Mouse (Mus musculus): ENCODE results near the gene Cttnbp2. TPM values are rescaled to one million over a fixed set of nuclear protein-coding genes. Genes with fewer than 3 reads are reported as not detected.

The Cttnbp2 gene
- polyA plus RNA-seq, 1 experiment from 2014 or later = 0.88 TPM

- WGBS (ENCODE audit: insufficient replicate concordance) = 70% methylated on average over 5 of the region's 5 CpGs
- Histone ChIP-seq H3K4me3 (ENCODE audit: low read depth, low read length) (no peak overlapping the region), H3K4me2 (ENCODE audit: low read depth, low read length) (no peak overlapping the region), H3K27me3 (ENCODE audit: insufficient read depth, low read length) (no peaks in the 10 kb centered on the region), H3K9ac (replicated peaks) (no peak overlapping the region), H3K9me3 (ENCODE audit: low read length) (no peaks in the 10 kb centered on the region), H3K4me1 (ENCODE audit: insufficient read depth) (no peaks in the 10 kb centered on the region), H3K36me3 (replicated peaks; ENCODE audit: insufficient read depth, low read length) (no peaks in the 10 kb centered on the region), H3K27ac (ENCODE audit: low read depth) (no peak overlapping the region)
- DNase-seq = no peak
- TF ChIP-seq EP300 (IDR thresholded peaks at IDR 0.05; ENCODE audit: low read depth) (no peak), CTCF (IDR thresholded peaks at IDR 0.05; ENCODE audit: low read depth) (no peak)
- ATAC-seq = no peak
These were observed 64.0 kb downstream of the Cttnbp2 start for GRCm38 (mm10) chr6:18450551-18451193.

GRCm38 (mm10) chr6:18448078-18448477 is 66.6 kb downstream of the Cttnbp2 start:
- Histone ChIP-seq H3K27me3 (ENCODE audit: insufficient read depth, low read length) (no peaks in the 10 kb centered on the region), H3K4me2 (ENCODE audit: low read depth, low read length) (no peak overlapping the region), H3K4me1 (ENCODE audit: insufficient read depth) (no peaks in the 10 kb centered on the region), H3K27ac (ENCODE audit: low read depth) (no peak overlapping the region), H3K4me3 (ENCODE audit: low read depth, low read length) (no peak overlapping the region), H3K9ac (replicated peaks) (no peak overlapping the region), H3K36me3 (replicated peaks; ENCODE audit: insufficient read depth, low read length) (no peaks in the 10 kb centered on the region), H3K9me3 (ENCODE audit: low read length) (no peaks in the 10 kb centered on the region)
- no peak for TF ChIP-seq CTCF (IDR thresholded peaks at IDR 0.05; ENCODE audit: low read depth)
- no peak for TF ChIP-seq EP300 (IDR thresholded peaks at IDR 0.05; ENCODE audit: low read depth)
- ATAC-seq = no peak
- WGBS (ENCODE audit: insufficient replicate concordance) = 75% methylated on average over 5 of the region's 5 CpGs
- DNase-seq = no peak

GRCm38 (mm10) chr6:18446917-18447316 is 67.7 kb downstream of the Cttnbp2 start:
- Histone ChIP-seq H3K4me3 (ENCODE audit: low read depth, low read length) (no peak overlapping the region), H3K36me3 (replicated peaks; ENCODE audit: insufficient read depth, low read length) (no peaks in the 10 kb centered on the region), H3K4me2 (ENCODE audit: low read depth, low read length) (no peak overlapping the region), H3K9ac (replicated peaks) (no peak overlapping the region), H3K27ac (ENCODE audit: low read depth) (no peak overlapping the region), H3K4me1 (ENCODE audit: insufficient read depth) (no peaks in the 10 kb centered on the region), H3K9me3 (ENCODE audit: low read length) (no peaks in the 10 kb centered on the region), H3K27me3 (ENCODE audit: insufficient read depth, low read length) (no peaks in the 10 kb centered on the region)
- DNase-seq (no peak), ATAC-seq (no peak)
- 70% methylated on average over 7 of the region's 7 CpGs for WGBS (ENCODE audit: insufficient replicate concordance)
- TF ChIP-seq EP300 (IDR thresholded peaks at IDR 0.05; ENCODE audit: low read depth) (no peak), CTCF (IDR thresholded peaks at IDR 0.05; ENCODE audit: low read depth) (no peak)

DNA sequence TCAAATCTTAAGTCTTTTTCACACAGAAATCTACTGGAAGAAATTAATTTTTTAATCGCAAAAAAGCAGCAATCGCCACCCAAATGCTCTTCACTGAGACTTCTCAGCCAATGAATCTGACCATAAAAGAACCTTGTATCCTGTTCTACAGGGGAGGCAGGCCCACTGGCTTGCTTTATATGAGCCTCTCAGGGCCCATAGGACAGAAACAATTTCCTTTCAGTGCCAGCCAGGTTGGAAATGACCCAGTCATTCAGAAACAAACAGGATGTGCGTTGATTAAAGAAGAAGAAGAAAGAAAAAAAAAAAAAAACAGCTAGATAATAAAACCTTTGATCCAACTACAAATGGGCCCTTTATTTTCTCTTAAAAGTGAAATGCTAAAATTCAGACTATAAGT is 68.3 kb downstream of the Cttnbp2 start:
- Histone ChIP-seq H3K9me3 (ENCODE audit: low read length) (no peaks in the 10 kb centered on the region), H3K27ac (ENCODE audit: low read depth) (no peak overlapping the region), H3K36me3 (replicated peaks; ENCODE audit: insufficient read depth, low read length) (no peaks in the 10 kb centered on the region), H3K27me3 (ENCODE audit: insufficient read depth, low read length) (no peaks in the 10 kb centered on the region), H3K4me2 (ENCODE audit: low read depth, low read length) (no peak overlapping the region), H3K4me1 (ENCODE audit: insufficient read depth) (no peaks in the 10 kb centered on the region), H3K9ac (replicated peaks) (no peak overlapping the region), H3K4me3 (ENCODE audit: low read depth, low read length) (no peak overlapping the region)
- TF ChIP-seq EP300 (IDR thresholded peaks at IDR 0.05; ENCODE audit: low read depth) = no peak
- no peak for TF ChIP-seq CTCF (IDR thresholded peaks at IDR 0.05; ENCODE audit: low read depth)
- ATAC-seq (no peak), DNase-seq (no peak)
- 71% methylated on average over 3 of the region's 3 CpGs for WGBS (ENCODE audit: insufficient replicate concordance)

DNA sequence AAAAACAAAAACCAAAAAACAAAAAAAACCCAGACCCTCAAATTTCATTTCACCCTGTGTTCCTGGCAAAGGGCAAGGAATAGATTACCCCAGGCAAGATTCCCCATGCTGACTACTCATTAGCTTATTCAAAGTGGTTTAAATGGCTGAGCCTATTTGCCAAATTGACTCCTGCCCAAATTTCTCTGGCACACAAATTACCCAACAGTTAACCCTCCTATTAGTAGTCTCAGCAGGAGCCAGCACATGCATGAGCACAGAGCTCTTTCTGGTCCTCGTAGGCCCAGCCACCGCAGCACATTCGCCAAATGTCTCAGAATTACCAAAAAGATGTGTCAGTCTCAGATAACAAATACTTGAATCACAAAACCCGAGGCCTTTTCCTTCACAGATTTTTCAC is 68.9 kb downstream of the Cttnbp2 start:
- 62% methylated on average over 4 of the region's 4 CpGs for WGBS (ENCODE audit: insufficient replicate concordance)
- Histone ChIP-seq H3K9ac (replicated peaks) (no peak overlapping the region), H3K4me2 (ENCODE audit: low read depth, low read length) (no peak overlapping the region), H3K36me3 (replicated peaks; ENCODE audit: insufficient read depth, low read length) (no peaks in the 10 kb centered on the region), H3K4me1 (ENCODE audit: insufficient read depth) (no peaks in the 10 kb centered on the region), H3K27ac (ENCODE audit: low read depth) (no peak overlapping the region), H3K27me3 (ENCODE audit: insufficient read depth, low read length) (no peaks in the 10 kb centered on the region), H3K9me3 (ENCODE audit: low read length) (no peaks in the 10 kb centered on the region), H3K4me3 (ENCODE audit: low read depth, low read length) (no peak overlapping the region)
- DNase-seq (no peak), ATAC-seq (no peak)
- TF ChIP-seq CTCF (IDR thresholded peaks at IDR 0.05; ENCODE audit: low read depth) = no peak
- no peak for TF ChIP-seq EP300 (IDR thresholded peaks at IDR 0.05; ENCODE audit: low read depth)

- no peak for DNase-seq
- TF ChIP-seq EP300 (IDR thresholded peaks at IDR 0.05; ENCODE audit: low read depth) (peak; percentile 41; the same call in 1 of the 2 replicates), CTCF (IDR thresholded peaks at IDR 0.05; ENCODE audit: low read depth) (no peak)
- Histone ChIP-seq H3K4me3 (ENCODE audit: low read depth, low read length) (no peak overlapping the region), H3K27me3 (ENCODE audit: insufficient read depth, low read length) (no peaks in the 10 kb centered on the region), H3K9me3 (ENCODE audit: low read length) (no peaks in the 10 kb centered on the region), H3K4me1 (ENCODE audit: insufficient read depth) (no peaks in the 10 kb centered on the region), H3K4me2 (ENCODE audit: low read depth, low read length) (no peak overlapping the region), H3K36me3 (replicated peaks; ENCODE audit: insufficient read depth, low read length) (no peaks in the 10 kb centered on the region), H3K27ac (ENCODE audit: low read depth) (no peak overlapping the region), H3K9ac (replicated peaks) (no peak overlapping the region)
- WGBS (ENCODE audit: insufficient replicate concordance) = 62% methylated on average over 3 of the region's 3 CpGs
- peak; percentile 85 for ATAC-seq
These were observed 72.3 kb downstream of the Cttnbp2 start for GRCm38 (mm10) chr6:18442303-18442702.

Data from liver, postnatal 0 days (tissue).